Mouse (Mus musculus): ENCODE measurements around the gene Ppp3ca.
A peak's percentile ranks its signal among the peaks of the same experiment; 100 is the strongest.

Ppp3ca gene

DNA sequence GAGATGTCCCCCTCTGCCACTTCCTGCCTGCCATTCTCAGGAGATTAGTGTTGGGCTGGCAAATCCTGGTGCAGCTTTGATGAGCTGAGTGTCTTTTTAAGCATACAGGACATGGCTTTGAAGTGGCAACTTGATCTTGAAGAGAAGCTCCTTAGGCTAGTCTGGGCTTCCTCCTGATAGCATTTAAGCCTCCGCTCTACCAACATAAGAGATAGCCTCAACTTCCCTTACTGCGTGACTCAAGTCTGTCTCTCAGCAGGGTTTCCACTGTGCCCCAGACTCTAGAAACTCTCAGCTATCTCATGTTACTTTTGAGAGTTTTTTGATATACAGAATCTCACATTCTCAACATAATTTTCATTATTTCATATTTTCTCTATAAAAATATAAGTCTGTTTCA is 144.0 kb downstream of the Ppp3ca start:
- no peak for DNase-seq (ENCODE audit: low spot score)

DNA sequence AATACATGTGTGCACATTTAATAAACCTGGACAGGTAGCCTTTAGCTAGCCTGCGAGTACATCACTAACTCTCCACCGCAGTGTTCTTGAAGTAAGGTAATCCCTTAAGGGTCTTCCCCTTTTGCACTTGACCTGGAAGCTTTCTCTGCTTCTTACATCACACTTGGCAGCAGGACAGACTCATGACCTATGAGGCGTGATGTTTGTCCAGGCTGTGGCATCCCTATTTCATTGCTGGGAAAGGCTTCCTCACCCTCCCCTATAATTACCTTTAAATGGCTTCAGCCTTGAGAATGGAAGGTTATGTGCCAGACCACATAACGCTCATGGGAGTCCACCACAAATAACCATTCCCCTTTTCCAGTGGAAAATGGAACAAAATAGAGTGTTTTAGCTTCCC is 145.0 kb downstream of the Ppp3ca start:
- no peak for DNase-seq (ENCODE audit: low spot score)

- DNase-seq (ENCODE audit: low spot score) = no peak
Observed at GRCm38 (mm10) chr3:136816319-136816718, 146.4 kb downstream of the Ppp3ca start.

DNA sequence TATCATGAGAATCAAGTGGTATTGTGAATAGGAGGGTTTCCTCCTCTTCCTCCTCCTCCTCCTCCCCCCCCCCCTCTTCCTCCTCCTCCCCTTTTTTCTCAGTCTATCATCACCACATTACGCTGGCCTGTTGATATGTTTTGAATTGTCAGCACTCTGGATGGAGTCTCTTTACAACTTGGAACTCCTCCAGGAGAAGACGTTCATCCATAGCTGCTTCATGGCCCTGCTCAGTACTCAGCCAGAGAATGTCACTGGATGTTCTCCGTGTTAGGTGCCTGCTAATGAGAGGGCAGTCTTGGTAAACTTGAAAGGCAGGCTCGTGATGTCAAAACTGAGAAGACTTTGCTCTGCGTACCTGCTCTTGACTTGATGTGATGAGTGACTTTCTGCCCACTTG is 149.1 kb downstream of the Ppp3ca start:
- DNase-seq (ENCODE audit: low spot score) = no peak

GRCm38 (mm10) chr3:136821039-136821438 is 151.1 kb downstream of the Ppp3ca start:
- DNase-seq (ENCODE audit: low spot score) = no peak

DNA sequence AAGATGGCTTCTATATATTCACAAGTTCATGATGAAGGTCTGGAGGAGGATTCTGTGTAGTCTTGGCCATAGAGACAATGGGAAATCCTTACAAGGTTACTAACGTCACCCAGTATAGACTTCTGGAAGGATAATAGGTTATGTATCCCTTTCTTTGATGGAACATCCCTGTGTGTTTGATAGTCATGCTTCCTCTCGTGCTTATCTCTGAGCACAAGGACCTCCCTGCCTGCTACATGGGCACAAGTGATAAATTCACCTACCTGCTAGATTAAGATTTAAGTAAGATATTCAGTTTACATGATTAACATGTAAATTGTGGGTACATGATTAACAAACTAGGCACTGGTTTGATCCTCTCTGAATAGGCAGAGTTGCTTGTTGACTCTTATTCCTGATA is 152.1 kb downstream of the Ppp3ca start:
- DNase-seq (ENCODE audit: low spot score) = no peak

GRCm38 (mm10) chr3:136822431-136822830 is 152.5 kb downstream of the Ppp3ca start:
- DNase-seq (ENCODE audit: low spot score) = no peak

DNA sequence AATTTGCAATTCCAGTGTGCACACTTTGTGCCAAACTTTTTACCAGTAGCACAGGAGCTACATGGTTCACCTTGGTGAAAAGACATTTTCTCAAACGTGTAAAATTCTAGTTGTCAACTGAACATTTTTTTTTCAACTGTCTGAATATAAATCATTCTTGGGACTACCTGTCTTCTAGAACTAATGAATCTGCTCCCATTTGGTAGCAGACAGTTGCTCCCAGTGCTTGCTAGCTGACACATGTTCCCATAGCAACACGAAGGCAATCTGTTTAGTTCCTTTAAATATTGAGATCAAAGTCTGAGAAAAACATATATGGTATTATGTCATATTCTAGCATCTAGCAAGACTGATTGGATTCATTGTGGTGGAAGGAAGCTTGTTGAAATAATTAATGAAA is 158.5 kb downstream of the Ppp3ca start:
- DNase-seq (ENCODE audit: low spot score) = no peak

GRCm38 (mm10) chr3:136829109-136829508 is 159.2 kb downstream of the Ppp3ca start:
- DNase-seq (ENCODE audit: low spot score) = no peak

- no peak for DNase-seq (ENCODE audit: low spot score)
Observed at GRCm38 (mm10) chr3:136830687-136831220, 160.8 kb downstream of the Ppp3ca start.

DNA sequence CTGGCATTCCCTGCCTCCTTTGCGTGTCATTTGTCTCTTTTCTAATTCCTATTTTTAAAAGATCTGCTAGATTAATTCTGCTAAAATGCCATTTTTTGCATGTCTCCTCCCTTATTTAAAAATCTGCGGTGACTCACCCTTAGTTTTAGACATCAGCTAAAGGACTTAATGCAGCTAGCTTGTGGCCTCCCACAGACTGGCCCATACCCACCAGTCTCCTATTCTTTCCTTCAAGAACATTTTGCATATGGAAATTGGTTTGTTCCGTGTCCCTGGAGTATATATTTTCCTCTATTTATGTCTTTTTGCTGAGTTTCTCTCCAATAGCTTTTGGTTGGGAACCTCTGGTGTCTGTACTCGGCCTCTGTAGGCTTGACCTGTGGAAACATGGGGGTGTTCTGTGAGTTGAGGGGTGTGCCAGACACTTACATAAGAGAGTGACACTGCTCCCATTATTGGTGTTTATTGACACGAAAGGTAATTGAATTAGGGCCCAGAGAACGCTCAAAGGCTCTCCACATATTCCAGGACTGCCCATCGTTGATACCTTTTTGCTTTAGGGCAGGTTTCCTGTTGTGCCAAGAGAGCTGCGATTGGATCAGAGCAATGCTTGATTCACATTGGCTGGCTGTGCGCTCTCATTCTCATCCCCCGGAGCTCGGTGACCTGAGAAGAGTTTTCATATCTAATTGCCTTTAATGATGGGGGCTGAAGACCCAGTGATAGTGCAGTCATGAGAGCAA is 163.2 kb downstream of the Ppp3ca start:
- no peak for DNase-seq (ENCODE audit: low spot score)

DNA sequence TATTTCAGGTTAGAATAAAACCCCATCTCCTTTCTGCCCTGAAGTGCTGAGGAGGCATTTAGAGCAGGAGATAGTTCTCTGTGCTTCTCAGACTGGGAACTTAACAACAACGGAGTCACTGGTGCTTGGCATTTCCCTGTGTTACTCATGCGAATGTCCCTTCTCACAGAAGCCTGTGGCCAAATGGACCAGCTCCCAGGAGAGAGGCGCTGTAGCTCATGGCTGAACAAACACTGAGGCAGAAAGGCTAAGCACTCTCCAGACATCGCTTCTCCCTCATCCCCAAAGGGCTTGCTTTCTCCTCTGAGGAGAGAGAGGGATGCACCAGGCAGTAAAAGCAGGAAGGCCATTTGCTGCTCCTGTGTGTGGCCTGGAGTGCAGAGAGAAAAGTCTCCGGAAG is 164.0 kb downstream of the Ppp3ca start:
- no peak for DNase-seq (ENCODE audit: low spot score)

GRCm38 (mm10) chr3:136835851-136836250 is 165.9 kb downstream of the Ppp3ca start:
- no peak for DNase-seq (ENCODE audit: low spot score)

DNA sequence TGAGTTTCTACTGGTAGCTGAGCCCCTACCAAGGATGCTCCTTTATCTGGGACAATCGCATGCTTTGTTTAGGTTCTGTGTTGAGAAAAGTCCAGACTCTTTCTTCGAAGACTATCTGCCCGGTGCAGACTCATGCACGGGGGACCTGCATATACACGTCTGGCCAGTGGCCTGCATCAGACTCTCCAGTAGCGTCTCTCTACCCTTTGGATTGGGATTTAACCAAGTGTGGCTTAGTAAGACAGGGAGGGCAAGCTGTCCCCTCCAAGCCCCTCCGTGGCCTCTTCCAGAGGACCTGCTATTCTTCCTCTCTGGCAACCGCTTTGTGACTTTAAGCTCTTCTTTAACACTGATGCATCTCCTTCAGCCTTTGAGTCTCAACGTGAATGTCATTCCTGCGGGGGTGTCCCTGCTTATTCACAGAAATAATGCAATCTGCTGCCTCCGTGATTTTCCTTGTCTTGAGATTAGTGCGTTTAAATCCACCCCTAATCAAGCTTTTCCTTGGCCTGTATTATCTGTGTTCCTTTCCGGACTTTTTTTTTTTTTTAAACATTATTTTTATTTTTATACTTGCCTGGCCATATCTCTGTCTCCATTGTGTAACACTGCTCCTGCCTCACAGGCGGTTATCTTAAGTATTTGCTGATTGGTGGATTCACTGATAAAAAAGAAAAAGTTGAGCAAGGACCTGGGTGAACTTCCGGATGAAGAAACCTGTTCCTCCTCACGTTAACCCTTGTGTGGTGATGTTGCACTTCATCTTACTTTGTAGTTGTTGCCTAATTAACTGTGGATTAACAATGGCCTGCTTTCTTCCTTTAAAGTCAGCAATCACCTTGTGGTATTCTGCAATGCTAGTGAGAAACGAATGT is 166.6 kb downstream of the Ppp3ca start:
- DNase-seq (ENCODE audit: low spot score) = no peak

DNA sequence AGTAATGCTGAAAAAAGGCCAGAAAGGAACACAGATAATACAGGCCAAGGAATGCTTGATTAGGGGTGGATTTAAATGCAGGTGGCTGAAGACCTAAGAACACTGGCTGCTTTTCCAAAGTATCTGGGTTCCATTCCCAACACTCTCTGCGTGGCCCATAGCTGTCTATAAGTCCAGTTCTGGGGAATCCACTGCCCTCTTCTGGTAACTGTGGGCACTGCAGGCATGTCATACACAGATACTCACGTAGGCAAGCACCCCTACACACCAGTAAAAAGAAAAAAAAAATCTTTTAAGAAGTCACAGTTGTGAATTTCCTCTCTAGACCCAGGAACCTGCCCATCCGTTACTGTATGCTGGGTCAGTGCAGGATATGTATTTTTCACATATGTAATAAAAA is 167.7 kb downstream of the Ppp3ca start:
- DNase-seq (ENCODE audit: low spot score) = peak; percentile 57

- DNase-seq (ENCODE audit: low spot score) = no peak
Observed at GRCm38 (mm10) chr3:136841282-136841681, 171.4 kb downstream of the Ppp3ca start.

GRCm38 (mm10) chr3:136842384-136842783 is 172.5 kb downstream of the Ppp3ca start:
- DNase-seq (ENCODE audit: low spot score) = no peak

DNA sequence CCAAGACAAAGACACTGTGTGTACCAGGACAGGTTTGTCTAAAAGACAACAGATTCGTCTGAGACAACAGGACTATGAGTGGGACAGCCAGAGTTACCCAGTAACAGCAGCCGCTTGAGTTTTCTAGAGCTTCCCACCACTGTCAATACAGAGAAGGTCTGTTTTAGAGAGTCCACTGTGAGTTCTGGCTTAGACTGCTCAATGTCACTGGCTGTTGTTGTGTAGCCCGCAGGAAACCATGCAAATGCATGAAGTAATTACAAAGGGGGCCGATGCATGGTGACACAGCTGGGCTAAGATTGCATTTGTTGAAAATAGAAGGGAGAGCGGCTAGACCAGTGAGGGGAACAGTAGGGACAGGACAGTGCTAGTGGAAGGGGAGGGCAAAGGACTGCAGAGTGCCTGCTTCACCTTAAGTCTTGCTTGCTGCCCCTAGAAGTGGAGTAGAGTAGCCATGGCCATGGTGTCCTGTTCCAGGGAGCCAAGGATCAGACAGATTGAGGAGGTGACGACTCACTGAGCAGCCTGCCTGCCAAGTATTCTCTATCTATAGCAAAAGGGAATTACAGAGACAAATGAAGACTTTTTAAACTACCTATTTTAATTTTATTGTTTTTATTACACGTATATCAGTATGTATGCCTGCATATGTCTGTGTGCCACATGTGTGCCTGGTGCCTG is 174.0 kb downstream of the Ppp3ca start:
- DNase-seq (ENCODE audit: low spot score) = no peak

DNA sequence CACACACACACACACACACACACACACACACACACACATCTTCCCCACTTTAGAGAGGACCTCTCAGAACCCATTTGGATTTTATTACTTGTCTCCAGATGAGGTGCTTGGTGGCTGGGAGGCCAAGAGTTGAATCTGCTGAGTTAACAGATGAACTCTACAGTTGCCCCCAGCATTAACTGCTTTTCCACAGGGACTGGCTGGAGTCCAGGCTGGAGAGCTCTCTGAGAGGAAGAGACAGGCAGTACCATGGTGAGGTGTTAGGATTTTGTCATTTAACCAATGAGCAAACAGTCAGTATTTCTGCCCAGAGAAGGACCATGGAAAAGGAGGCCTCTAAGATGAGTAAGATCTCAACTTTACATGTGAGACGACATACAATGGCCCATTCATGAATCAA is 179.1 kb downstream of the Ppp3ca start:
- no peak for DNase-seq (ENCODE audit: low spot score)

- no peak for DNase-seq (ENCODE audit: low spot score)
Observed at GRCm38 (mm10) chr3:136852921-136853320, 183.0 kb downstream of the Ppp3ca start.

DNA sequence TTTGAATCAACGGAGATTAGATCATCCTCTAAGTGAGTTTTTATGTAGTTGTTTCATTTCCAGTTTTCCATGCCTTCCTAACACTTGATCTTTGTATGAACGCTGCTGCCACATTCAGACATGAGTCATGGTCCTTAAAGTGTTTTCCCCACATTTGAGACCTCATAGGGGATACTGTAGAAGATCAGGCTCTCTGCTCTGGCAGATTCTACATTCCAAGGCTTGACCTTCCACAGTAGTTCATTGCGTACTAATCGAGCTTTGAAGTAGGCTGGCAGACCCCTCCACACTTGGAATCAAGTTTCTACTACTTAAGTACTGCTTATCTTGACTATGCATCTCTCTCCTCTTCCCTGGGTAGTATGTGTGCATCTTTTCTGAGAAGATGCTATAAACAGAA is 183.7 kb downstream of the Ppp3ca start:
- DNase-seq (ENCODE audit: low spot score) = no peak

- DNase-seq (ENCODE audit: low spot score) = no peak
Observed at GRCm38 (mm10) chr3:136855996-136856395, 186.1 kb downstream of the Ppp3ca start.

Measured in testis, postnatal 10 days (tissue).